Mouse (Mus musculus): ENCODE data around the gene Fn1.

Fn1 gene

GRCm38 (mm10) chr1:71605751-71606150 is 47.2 kb downstream of the Fn1 start:
- no peak for ATAC-seq (ENCODE audit: low TSS enrichment)

- no peak for ATAC-seq (ENCODE audit: low TSS enrichment)
Observed at GRCm38 (mm10) chr1:71595365-71595764, 57.6 kb downstream of the Fn1 start.

DNA sequence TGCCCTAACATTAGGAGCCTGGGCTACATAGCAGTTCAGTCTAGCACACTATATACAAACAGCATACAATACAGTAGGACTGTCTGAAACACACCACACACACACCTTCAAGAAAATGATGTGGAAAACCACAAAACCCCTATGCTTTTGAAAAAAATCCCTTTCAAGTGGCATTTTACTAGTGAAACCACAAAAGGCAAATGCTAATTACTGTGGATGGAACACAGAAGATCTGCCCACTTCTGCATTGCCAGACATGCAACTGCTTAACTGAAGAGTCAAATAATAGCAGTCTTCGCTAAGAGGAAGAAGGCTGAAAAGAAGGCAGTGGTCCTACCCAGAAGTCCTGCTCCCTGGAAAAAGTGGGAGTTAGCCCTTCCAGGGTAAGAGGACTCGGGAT is 58.7 kb downstream of the Fn1 start:
- ATAC-seq (ENCODE audit: low TSS enrichment): no peak

GRCm38 (mm10) chr1:71593184-71593583 is 59.8 kb downstream of the Fn1 start:
- no peak for ATAC-seq (ENCODE audit: low TSS enrichment)

- ATAC-seq (ENCODE audit: low TSS enrichment): no peak
Observed at GRCm38 (mm10) chr1:71590038-71590437, 63.0 kb downstream of the Fn1 start.

DNA sequence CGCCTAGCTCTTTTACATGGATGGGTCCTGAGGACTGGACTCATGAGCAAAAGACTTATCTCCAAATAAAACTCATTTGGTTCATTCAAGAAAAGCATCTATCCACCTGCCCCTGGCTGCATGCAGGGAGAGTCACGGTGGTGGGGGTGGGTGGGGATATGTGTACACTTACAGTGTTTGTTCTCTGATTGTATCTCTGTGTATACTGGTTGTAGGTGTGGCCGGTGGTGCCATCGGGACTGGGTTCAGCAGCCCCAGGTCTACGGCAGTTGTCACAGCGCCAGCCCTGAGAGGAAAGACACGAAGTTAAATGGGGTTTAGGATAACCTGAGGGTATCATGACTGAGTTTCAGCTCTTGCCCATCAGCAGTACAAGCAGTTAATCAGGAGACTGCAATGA is 66.3 kb downstream of the Fn1 start:
- ATAC-seq (ENCODE audit: low TSS enrichment): no peak

GRCm38 (mm10) chr1:71583900-71584299 is 69.1 kb downstream of the Fn1 start:
- no peak for ATAC-seq (ENCODE audit: low TSS enrichment)

- ATAC-seq (ENCODE audit: low TSS enrichment): no peak
Observed at GRCm38 (mm10) chr1:71583302-71583701, 69.7 kb downstream of the Fn1 start.

- peak; percentile 36; the same call in 1 of the 2 replicates for ATAC-seq (ENCODE audit: low TSS enrichment)
Observed at GRCm38 (mm10) chr1:71580408-71580807, 72.6 kb downstream of the Fn1 start.

DNA sequence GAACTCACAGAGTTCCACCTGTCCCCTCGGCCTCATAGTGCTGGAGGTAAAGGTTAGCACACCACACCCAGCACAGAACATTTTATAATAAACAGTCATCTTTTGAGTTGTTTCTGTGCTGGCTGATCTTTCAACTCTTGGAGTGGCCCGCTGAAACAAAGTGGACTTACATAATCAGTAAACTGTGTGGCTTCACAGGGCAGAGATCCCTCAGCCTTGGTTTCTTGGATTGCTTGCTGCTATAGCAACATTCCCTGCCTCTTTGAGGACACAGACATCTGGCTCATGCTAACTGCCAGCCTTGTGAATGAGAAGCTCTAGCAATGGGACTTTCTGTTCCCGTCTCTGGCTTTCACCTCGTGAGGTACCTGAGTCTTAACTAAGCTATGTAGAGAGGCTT is 73.5 kb downstream of the Fn1 start:
- ATAC-seq (ENCODE audit: low TSS enrichment): peak; percentile 27; the same call in 1 of the 2 replicates

DNA sequence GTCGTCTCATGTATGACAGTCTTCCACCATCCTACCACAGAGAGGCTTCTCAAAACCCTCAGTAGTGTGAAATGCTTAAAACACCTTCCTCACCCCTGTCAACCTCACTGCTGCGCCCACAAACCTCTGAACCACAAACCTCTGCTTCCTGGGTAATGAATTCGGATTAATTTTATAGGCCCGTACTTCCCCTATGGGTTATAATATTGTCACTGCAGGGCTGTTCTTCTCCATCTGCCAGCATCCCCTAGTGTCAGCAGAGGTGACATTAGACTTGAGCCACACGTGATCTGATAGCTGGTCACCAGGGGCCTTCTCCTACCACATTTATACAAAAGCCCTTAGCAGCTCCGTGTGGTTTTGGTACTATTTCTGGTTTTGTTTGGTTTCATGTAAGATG is 76.2 kb downstream of the Fn1 start:
- no peak for ATAC-seq (ENCODE audit: low TSS enrichment)

DNA sequence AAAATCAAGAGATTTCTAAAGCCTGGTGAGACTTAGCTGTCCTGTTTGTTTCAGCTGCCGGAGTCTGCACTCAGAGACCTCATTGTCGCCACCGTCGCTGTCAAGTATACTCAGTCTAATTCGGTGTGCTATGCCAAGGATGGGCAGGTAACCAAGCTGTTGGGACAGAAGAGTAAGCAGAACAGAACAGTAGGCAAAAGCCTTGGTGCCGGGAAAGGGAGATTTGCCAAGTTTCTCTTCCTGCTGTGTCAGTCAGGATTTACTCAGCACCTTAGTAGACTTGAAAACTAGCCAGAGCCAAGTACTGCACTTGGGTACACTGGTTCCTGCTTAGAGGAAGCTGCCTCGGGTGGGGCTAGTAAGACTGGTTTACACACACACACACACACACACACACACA is 77.0 kb downstream of the Fn1 start:
- no peak for ATAC-seq (ENCODE audit: low TSS enrichment)

DNA sequence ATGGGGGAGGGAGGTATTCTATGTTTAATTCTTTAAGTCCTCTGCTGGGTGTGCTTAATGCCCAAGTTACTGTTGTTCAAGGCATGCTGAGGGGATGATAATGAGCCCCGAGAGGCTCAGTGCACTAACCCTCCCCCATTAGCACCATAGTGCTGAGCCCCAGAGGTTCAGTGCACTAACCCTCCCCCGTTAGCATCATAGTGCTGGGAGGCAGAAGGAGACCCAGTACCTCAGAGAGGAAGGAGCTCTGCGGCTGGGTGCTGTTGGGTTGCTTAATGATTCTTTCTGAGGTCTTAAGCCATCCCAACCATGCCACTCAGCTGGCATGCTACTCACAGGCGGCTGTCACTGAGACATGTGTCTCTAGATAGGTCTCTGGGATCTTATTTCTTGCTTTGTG is 82.9 kb downstream of the Fn1 start:
- no peak for ATAC-seq (ENCODE audit: low TSS enrichment)

- no peak for ATAC-seq (ENCODE audit: low TSS enrichment)
Observed at GRCm38 (mm10) chr1:71567884-71568605, 85.0 kb downstream of the Fn1 start.

- no peak for ATAC-seq (ENCODE audit: low TSS enrichment)
Observed at GRCm38 (mm10) chr1:71564291-71564690, 88.7 kb downstream of the Fn1 start.

GRCm38 (mm10) chr1:71560626-71561025 is 92.4 kb downstream of the Fn1 start:
- ATAC-seq (ENCODE audit: low TSS enrichment): no peak

DNA sequence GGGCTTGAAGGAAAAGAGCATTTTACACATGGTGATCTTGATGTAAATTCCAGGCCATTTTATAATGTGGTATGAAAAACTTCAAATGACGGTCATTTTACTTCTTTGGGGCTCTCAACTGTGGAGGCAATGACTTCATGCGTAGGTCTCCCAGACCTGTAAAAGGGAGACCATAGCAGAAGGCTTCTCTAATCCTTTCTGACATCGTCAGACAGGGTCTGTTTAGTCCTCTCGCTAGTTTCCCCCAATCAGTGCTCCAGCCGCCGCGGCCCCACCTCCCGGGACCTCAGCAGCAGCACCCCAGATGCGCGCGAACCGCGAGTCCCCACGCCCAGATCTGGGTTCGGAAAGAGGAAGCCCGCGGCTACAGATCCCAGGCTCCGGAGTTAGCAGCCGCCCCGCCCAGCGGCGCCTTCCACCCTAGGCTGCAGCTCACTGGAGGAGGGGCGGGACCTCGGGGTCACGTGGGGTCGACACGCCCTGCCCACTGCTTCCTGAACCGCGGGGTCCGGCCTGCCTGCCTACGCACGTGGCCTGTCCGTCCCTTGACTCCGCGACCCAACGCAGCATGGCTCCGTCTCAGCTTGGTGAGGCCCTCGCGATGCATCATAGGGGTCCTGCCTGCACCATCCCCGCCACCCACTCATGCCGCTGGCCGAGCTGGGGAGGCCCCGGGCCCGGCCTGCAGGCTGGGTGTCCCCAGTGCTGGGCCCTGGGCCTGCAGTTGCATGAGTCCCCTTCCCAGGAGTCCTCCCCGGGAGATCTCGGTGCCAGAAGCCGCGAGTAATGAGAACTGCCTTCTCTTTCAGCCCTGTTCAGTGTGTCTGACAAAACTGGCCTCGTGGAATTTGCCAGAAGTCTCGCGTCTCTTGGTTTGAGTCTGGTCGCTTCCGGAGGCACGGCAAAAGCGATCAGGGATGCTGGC is 96.0 kb downstream of the Fn1 start, which contains the start of gene Atic:
Gene Atic (plus strand): TSS at position 463 of the 925 bp plus-strand sequence.
- peak; percentile 95 for ATAC-seq (ENCODE audit: low TSS enrichment)

DNA sequence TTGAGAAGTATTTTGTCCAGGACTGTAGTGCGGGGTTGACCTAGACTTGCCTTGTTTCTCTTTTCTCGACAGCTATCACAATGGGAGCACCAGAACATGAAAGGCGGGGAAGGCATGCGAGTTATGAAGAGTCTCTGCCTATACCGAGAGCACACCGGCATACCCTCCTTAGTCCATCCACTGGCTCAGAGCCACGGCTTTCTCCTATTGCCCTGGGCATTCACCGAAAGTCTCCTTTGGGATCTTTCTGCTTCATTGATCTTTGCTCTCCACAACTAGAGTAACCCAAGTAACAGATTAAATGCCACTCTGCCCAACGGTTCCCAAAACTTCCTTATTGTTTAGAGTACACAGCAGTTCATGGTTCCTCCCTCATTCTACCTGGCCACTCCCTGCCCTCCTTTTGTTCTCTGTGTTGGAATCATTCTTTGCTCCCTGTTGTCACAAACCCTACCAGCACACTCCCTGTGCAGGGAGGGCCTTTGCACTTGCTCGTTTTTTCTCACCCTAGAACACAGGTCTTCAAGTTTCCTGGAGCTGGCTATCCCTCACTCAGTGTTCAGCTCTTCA is 102.3 kb downstream of the Fn1 start:
- no peak for ATAC-seq (ENCODE audit: low TSS enrichment)

GRCm38 (mm10) chr1:71540437-71540836 is 112.6 kb downstream of the Fn1 start:
- no peak for ATAC-seq (ENCODE audit: low TSS enrichment)

GRCm38 (mm10) chr1:71539641-71540040 is 113.4 kb downstream of the Fn1 start:
- ATAC-seq (ENCODE audit: low TSS enrichment): no peak

Data from frontal cortex, adult (tissue).